Mouse (Mus musculus): ENCODE data around the gene Shroom3.

- no peak for TF ChIP-seq CTCF (IDR thresholded peaks at IDR 0.05; ENCODE audit: control insufficient read depth, insufficient read depth, low read length)
- no peak for TF ChIP-seq POLR2A (IDR thresholded peaks at IDR 0.05; ENCODE audit: borderline replicate concordance, control insufficient read depth, low read depth, low read length)
Observed at GRCm38 (mm10) chr5:92839314-92839713, 156.1 kb downstream of the Shroom3 start.

Measured in bone marrow, adult 2 months (tissue).